Mouse (Mus musculus): ENCODE measurements around the gene Anks1. TPM values are rescaled to one million over a fixed set of nuclear protein-coding genes. Genes with fewer than 3 reads are reported as not detected.
"Not testable (repeated sequence)": the region's sequence is repeated elsewhere in the genome, so short reads cannot be mapped to it uniquely, and the experiment has no call there.

The Anks1 gene
- polyA plus RNA-seq, 1 experiment from 2014 or later = 46.9 TPM

- Histone ChIP-seq H3K4me3 (ENCODE audit: low read depth, low read length) (no peak overlapping the region), H3K36me3 (ENCODE audit: control insufficient read depth, insufficient read depth, low read length) (peaks cover 2% of the 10 kb centered on the region; the same call in 1 of the 2 replicates), H3K4me1 (ENCODE audit: control insufficient read depth, insufficient read depth, low read length) (no peaks in the 10 kb centered on the region), H3K9me3 (ENCODE audit: control insufficient read depth, low read length) (no peaks in the 10 kb centered on the region), H3K27ac (ENCODE audit: low read depth, low read length) (no peak overlapping the region), H3K4me2 (ENCODE audit: low read depth) (no peak overlapping the region), H3K9ac (ENCODE audit: low read length) (no peak overlapping the region), H3K27me3 (ENCODE audit: control insufficient read depth, insufficient read depth, low read length) (no peaks in the 10 kb centered on the region)
- DNase-seq (ENCODE audit: low spot score) = peak; percentile 87
- WGBS = 48% methylated on average over 15 of the region's 15 CpGs
- ATAC-seq (ENCODE audit: insufficient read depth, low FRiP score, low TSS enrichment) = peak; percentile 50
These were observed 80.9 kb downstream of the Anks1 start for GRCm38 (mm10) chr17:27989807-27990542.

DNA sequence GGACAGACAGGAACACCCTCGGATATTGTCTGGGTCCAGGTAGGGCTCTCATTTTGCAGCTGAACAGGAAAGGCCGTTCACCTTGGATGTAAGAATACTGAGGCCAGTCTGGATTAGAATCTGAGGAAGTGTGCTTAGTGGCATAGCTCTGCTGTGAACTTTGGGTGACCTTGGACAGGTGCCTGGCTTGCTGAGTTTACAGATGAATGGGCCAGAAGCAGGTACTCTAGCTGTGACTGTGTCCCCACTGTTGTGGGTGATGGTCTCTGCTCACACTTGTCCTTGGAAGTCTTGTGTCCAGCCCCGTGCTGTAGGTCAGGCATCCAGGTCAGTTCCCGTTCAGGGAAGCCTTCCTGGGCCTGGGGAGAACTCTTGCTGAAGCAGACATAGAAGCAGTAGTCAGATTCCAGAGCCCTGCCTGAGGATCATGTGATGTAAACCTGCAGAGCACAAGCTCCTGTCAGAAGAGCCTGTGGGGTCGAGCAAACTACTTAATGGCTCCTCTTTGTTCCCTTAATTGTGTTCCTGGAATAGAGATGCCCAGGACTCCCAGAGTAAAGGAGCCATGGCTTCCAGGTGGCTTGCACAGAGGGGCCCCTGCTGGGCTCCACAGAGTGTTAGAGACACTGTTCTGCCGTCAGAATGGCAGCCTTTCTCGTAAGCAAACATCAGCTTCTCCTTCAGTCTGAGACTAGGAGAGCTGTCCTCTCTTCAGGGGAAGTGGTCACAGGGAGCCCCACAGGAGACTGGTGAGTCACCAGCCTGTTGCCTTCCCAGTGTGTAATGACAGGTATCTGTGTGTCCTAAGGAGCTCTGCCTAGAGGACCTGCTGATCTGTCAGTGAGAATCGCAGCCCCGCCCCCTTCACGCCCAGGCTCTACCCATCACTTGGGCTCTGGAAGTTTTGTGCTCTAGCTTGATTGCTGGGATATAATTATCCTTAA, 85.2 kb downstream of the Anks1 start:
- H3K27ac ChIP-seq (ENCODE audit: low read depth, low read length) = no peak overlapping the region
- no peaks in the 10 kb centered on the region for H3K9me3 ChIP-seq (ENCODE audit: control insufficient read depth, low read length)
- no peaks in the 10 kb centered on the region for H3K4me1 ChIP-seq (ENCODE audit: control insufficient read depth, insufficient read depth, low read length)
- no peak for ATAC-seq (ENCODE audit: insufficient read depth, low FRiP score, low TSS enrichment)
- no peak overlapping the region for H3K9ac ChIP-seq (ENCODE audit: low read length)
- no peak overlapping the region for H3K4me2 ChIP-seq (ENCODE audit: low read depth)
- WGBS = 54% methylated on average over 10 of the region's 10 CpGs
- H3K4me3 ChIP-seq (ENCODE audit: low read depth, low read length) = no peak overlapping the region
- H3K27me3 ChIP-seq (ENCODE audit: control insufficient read depth, insufficient read depth, low read length) = no peaks in the 10 kb centered on the region
- peaks cover 8% of the 10 kb centered on the region for H3K36me3 ChIP-seq (ENCODE audit: control insufficient read depth, insufficient read depth, low read length)
- DNase-seq (ENCODE audit: low spot score) = no peak

DNA sequence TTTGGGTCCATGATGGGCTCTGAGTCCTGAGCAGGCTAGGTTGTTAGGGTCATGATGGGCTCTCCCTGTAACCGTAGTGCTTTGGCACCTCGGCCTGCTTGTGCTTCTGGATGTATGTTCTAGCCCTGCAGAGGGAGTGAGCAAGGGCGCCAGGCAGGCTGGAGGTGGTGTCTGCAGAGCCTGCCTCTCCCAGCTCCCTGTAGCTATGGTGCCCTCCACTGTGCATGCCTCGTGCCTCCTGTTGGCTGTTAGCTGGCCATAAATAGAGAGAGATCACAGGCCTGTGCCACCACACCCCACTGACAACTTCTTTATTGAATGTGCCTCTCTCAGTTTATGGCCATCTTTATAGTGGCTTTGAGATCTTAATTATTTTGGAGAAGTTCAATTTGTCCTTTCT, 87.2 kb downstream of the Anks1 start:
- H3K4me1 ChIP-seq (ENCODE audit: control insufficient read depth, insufficient read depth, low read length) = 0 out of 2 replicates have a peak, but pooled peaks cover 1% of the 10 kb centered on the region
- no peak overlapping the region for H3K4me2 ChIP-seq (ENCODE audit: low read depth)
- no peak overlapping the region for H3K27ac ChIP-seq (ENCODE audit: low read depth, low read length)
- no peak overlapping the region for H3K9ac ChIP-seq (ENCODE audit: low read length)
- WGBS = 62% methylated on average over 4 of the region's 4 CpGs
- no peak overlapping the region for H3K4me3 ChIP-seq (ENCODE audit: low read depth, low read length)
- no peaks in the 10 kb centered on the region for H3K9me3 ChIP-seq (ENCODE audit: control insufficient read depth, low read length)
- DNase-seq (ENCODE audit: low spot score) = no peak
- no peak for ATAC-seq (ENCODE audit: insufficient read depth, low FRiP score, low TSS enrichment)
- H3K27me3 ChIP-seq (ENCODE audit: control insufficient read depth, insufficient read depth, low read length) = no peaks in the 10 kb centered on the region
- H3K36me3 ChIP-seq (ENCODE audit: control insufficient read depth, insufficient read depth, low read length) = peaks cover 8% of the 10 kb centered on the region

DNA sequence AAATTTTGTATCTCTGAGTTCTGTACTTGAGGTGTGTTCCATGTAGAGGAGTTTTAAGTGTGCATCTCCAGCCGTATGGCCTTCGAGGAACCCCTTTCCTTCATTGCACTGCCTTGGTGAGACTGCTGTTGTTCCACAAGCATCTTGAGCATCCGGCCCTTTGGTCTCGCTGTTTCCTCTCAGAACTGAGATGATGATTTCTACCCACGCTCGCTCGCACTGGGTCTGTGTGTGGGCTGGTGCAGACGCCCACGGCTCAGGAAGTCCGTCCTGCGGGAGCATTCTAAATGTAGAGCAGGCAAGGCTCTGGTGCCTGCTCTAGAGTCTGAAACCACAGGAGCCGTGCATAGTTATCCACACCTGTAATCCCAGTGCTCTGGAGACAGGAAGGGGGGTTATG, 88.1 kb downstream of the Anks1 start:
- DNase-seq (ENCODE audit: low spot score) (no peak), ATAC-seq (ENCODE audit: insufficient read depth, low FRiP score, low TSS enrichment) (no peak)
- peaks cover 8% of the 10 kb centered on the region for H3K36me3 ChIP-seq (ENCODE audit: control insufficient read depth, insufficient read depth, low read length)
- no peak overlapping the region for H3K4me2 ChIP-seq (ENCODE audit: low read depth)
- no peaks in the 10 kb centered on the region for H3K27me3 ChIP-seq (ENCODE audit: control insufficient read depth, insufficient read depth, low read length)
- WGBS = 75% methylated on average over 12 of the region's 12 CpGs
- H3K9me3 ChIP-seq (ENCODE audit: control insufficient read depth, low read length) = no peaks in the 10 kb centered on the region
- no peak overlapping the region for H3K4me3 ChIP-seq (ENCODE audit: low read depth, low read length)
- H3K27ac ChIP-seq (ENCODE audit: low read depth, low read length) = no peak overlapping the region
- H3K9ac ChIP-seq (ENCODE audit: low read length) = no peak overlapping the region
- 0 out of 2 replicates have a peak, but pooled peaks cover 3% of the 10 kb centered on the region for H3K4me1 ChIP-seq (ENCODE audit: control insufficient read depth, insufficient read depth, low read length)

DNA sequence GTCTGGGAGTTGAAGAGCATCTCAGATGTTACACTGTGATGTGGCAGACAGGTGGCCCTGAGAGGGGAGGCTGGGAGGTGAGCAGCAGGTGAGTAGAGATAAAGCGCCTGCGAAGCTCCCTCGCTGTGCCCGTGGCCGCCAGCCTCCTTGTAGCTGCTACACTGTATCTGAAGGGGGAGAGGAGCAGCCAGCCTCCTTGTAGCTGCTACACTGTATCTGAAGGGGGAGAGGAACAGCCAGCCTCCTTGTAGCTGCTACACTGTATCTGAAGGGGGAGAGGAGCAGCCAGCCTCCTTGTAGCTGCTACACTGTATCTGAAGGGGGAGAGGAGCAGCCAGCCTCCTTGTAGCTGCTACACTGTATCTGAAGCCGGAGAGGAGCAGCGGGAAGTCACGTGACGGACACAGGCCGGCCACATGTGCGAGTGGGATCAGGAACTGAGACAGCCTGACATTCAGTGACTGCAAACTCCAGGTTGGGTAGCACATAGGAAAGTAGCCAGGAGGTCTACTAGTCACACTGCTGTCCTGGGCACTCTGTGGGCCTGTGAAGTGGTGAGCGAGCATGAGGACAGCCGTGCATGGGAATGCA, 90.7 kb downstream of the Anks1 start:
- DNase-seq (ENCODE audit: low spot score); H3K9ac ChIP-seq (ENCODE audit: low read length); H3K4me2 ChIP-seq (ENCODE audit: low read depth); H3K9me3 ChIP-seq (ENCODE audit: control insufficient read depth, low read length); H3K4me1 ChIP-seq (ENCODE audit: control insufficient read depth, insufficient read depth, low read length); H3K36me3 ChIP-seq (ENCODE audit: control insufficient read depth, insufficient read depth, low read length); H3K4me3 ChIP-seq (ENCODE audit: low read depth, low read length); ATAC-seq (ENCODE audit: insufficient read depth, low FRiP score, low TSS enrichment); H3K27ac ChIP-seq (ENCODE audit: low read depth, low read length); H3K27me3 ChIP-seq (ENCODE audit: control insufficient read depth, insufficient read depth, low read length): not testable (repeated sequence)
- WGBS = 81% methylated on average over 13 of the region's 13 CpGs

DNA sequence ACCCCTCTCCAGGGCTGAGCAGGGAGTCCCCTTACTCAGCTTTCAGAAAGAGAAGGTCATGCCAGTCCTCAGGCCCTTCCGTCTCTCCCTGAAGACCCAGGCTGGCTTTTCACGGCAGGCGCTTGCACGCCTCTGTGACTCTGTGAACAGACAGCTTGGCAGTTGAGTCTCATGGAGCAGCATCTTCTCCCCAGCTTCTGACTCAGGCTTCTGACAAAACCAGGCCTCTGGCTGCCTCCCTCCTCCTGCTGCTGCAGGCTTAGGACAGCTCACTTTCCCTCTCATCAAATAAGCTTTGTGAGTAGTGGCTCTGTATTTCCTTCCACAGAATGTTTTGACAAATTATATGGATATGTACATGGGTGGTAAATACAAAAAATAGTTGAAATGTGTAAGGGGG, 91.3 kb downstream of the Anks1 start:
- H3K27ac ChIP-seq (ENCODE audit: low read depth, low read length) = 0 out of 2 replicates have a peak overlapping the region, but pooled peaks have one; percentile 17
- peaks cover 8% of the 10 kb centered on the region for H3K36me3 ChIP-seq (ENCODE audit: control insufficient read depth, insufficient read depth, low read length)
- H3K9me3 ChIP-seq (ENCODE audit: control insufficient read depth, low read length) = no peaks in the 10 kb centered on the region
- no peak overlapping the region for H3K4me2 ChIP-seq (ENCODE audit: low read depth)
- WGBS = 67% methylated on average over 4 of the region's 4 CpGs
- H3K4me3 ChIP-seq (ENCODE audit: low read depth, low read length) = no peak overlapping the region
- ATAC-seq (ENCODE audit: insufficient read depth, low FRiP score, low TSS enrichment) = no peak
- no peaks in the 10 kb centered on the region for H3K27me3 ChIP-seq (ENCODE audit: control insufficient read depth, insufficient read depth, low read length)
- H3K4me1 ChIP-seq (ENCODE audit: control insufficient read depth, insufficient read depth, low read length) = 0 out of 2 replicates have a peak, but pooled peaks cover 3% of the 10 kb centered on the region
- H3K9ac ChIP-seq (ENCODE audit: low read length) = no peak overlapping the region
- DNase-seq (ENCODE audit: low spot score) = no peak

- 0 out of 2 replicates have a peak, but pooled peaks cover 3% of the 10 kb centered on the region for H3K4me1 ChIP-seq (ENCODE audit: control insufficient read depth, insufficient read depth, low read length)
- no peak overlapping the region for H3K9ac ChIP-seq (ENCODE audit: low read length)
- no peak for ATAC-seq (ENCODE audit: insufficient read depth, low FRiP score, low TSS enrichment)
These were observed 91.7 kb downstream of the Anks1 start for GRCm38 (mm10) chr17:28000851-28001250.

DNA sequence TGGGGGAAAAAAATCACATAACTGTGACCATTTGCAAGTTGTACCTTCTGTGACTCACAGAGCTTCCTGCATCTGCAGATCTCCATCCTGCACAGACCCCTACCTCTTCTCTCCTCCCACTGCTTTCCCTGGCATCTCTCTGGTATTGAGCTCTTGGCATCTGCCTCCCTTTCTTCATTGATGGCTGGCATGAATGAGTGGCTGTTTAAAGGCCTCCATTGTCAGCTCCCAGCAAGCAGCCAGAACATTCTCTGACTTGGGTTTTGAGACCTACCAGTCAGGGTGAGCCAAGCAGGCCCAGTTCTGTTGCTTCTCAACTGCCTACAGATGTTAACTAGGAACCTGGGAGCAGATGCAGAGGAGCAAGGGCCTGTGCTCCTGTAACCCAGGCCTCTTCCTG, 96.3 kb downstream of the Anks1 start:
- no peaks in the 10 kb centered on the region for H3K9me3 ChIP-seq (ENCODE audit: control insufficient read depth, low read length)
- ATAC-seq (ENCODE audit: insufficient read depth, low FRiP score, low TSS enrichment) = no peak
- DNase-seq (ENCODE audit: low spot score) = no peak
- H3K36me3 ChIP-seq (ENCODE audit: control insufficient read depth, insufficient read depth, low read length) = no peaks in the 10 kb centered on the region
- H3K27me3 ChIP-seq (ENCODE audit: control insufficient read depth, insufficient read depth, low read length) = no peaks in the 10 kb centered on the region
- no peak overlapping the region for H3K9ac ChIP-seq (ENCODE audit: low read length)
- no peak overlapping the region for H3K4me3 ChIP-seq (ENCODE audit: low read depth, low read length)
- H3K4me1 ChIP-seq (ENCODE audit: control insufficient read depth, insufficient read depth, low read length) = peaks cover 29% of the 10 kb centered on the region
- H3K27ac ChIP-seq (ENCODE audit: low read depth, low read length) = no peak overlapping the region
- H3K4me2 ChIP-seq (ENCODE audit: low read depth) = no peak overlapping the region

More at GRCm38 (mm10) chr17:28000851-28001250, 91.7 kb downstream of the Anks1 start:
- H3K4me3 ChIP-seq (ENCODE audit: low read depth, low read length) = no peak overlapping the region
- H3K27me3 ChIP-seq (ENCODE audit: control insufficient read depth, insufficient read depth, low read length) = no peaks in the 10 kb centered on the region
- H3K27ac ChIP-seq (ENCODE audit: low read depth, low read length) = no peak overlapping the region
- no peak for DNase-seq (ENCODE audit: low spot score)
- 56% methylated on average over 1 of the region's 1 CpGs for WGBS
- no peaks in the 10 kb centered on the region for H3K9me3 ChIP-seq (ENCODE audit: control insufficient read depth, low read length)
- H3K4me2 ChIP-seq (ENCODE audit: low read depth) = no peak overlapping the region
- peaks cover 8% of the 10 kb centered on the region for H3K36me3 ChIP-seq (ENCODE audit: control insufficient read depth, insufficient read depth, low read length)

Data from neural tube, embryonic 11.5 days (tissue).